Mouse (Mus musculus) heart, adult 10 weeks (tissue): ENCODE results near the gene Kdm5a. TPM values are rescaled to one million over a fixed set of nuclear protein-coding genes. Genes with fewer than 3 reads are reported as not detected.

Source experiments
- polyA plus RNA-seq: library from polyadenylated mRNA; stranded (reverse); fragments of 350-450 nt; fragmentation: Illumina TruSeq; extraction: RNeasy Lipid Tissue Mini Kit (QIAGEN cat#74804); gene quantifications from one replicate; pipeline ENCODE4 v1.2.3, GENCODE M21; 2014; ENCODE audit warnings: low read depth, low replicate concordance

Kdm5a gene
- 15.8 TPM for polyA plus RNA-seq

GRCm38 (mm10) chr6:120363688-120364522 is at the start of gene Kdm5a, which contains the start of gene Ccdc77:
Gene Kdm5a (plus strand): TSS chr6:120364124.
Gene Ccdc77 (minus strand): TSS chr6:120364374.

GRCm38 (mm10) chr6:120463086-120463871 is 99.4 kb downstream of the Kdm5a start, which contains the start of gene Il17ra:
Gene Il17ra (plus strand): TSS chr6:120463247.

GRCm38 (mm10) chr6:120493374-120494181 is 129.7 kb downstream of the Kdm5a start, which contains the start of gene Tmem121b:
Gene Tmem121b (minus strand): TSS chr6:120493807.

Other genes with a start within 250 kb of the Kdm5a start
- gene D330020A13Rik, start 69.8 kb upstream of the Kdm5a start, polyA plus RNA-seq = not detected
- 0.18 TPM for gene B4galnt3, start 69.6 kb upstream of the Kdm5a start, polyA plus RNA-seq
- 8.7 TPM for gene Ccdc77, start 250 bp downstream of the Kdm5a start, polyA plus RNA-seq
- gene Il17ra, start 99.1 kb downstream of the Kdm5a start, polyA plus RNA-seq = 3.0 TPM
- not detected for gene Tmem121b, start 129.7 kb downstream of the Kdm5a start, polyA plus RNA-seq
- 30.8 TPM for gene Hdhd5, start 167.2 kb downstream of the Kdm5a start, polyA plus RNA-seq